Mouse (Mus musculus) C2C12 (cell line): Measurements from ENCODE around the gene Tspo2.

Source experiments
- CTCF ChIP-seq: IDR thresholded peaks from one replicate; pipeline ENCODE4 v1.5.1; 2011; ENCODE audit not compliant: control insufficient read depth, insufficient read depth, insufficient read length
- MYOG ChIP-seq: IDR thresholded peaks from one replicate; pipeline ENCODE4 v1.6.1; 2011; ENCODE audit not compliant: control insufficient read depth, insufficient read length; ENCODE audit errors: extremely low read depth

GRCm38 (mm10) chr17:48467395-48468231 is 16.3 kb upstream of the Tspo2 start:
- TF ChIP-seq CTCF (peak; percentile 82), MYOG (no peak)
